Mouse (Mus musculus): ENCODE measurements around the gene Frmd6.

Gene Frmd6

DNA sequence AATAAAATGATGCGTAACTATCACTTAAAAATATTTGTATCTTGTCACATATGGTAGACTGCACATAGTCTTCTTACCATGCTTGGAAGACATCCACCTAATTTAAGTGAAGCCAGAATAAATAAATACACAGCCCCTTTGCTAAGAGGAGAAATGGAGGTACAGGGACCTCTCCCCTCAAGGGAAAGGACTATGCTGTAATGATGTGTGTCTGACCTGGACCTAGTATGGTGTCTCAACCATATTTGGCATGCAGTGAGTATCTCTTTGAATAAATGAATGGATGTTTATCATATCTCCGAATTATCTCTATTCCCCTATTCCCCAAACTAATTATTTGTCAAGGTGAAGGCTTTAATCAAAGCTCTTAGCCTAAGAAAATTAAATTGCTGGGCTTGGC lies 15.4 kb upstream of the Frmd6 start:
- DNase-seq, result no peak

GRCm38 (mm10) chr12:70811772-70812171 lies 13.5 kb upstream of the Frmd6 start:
- DNase-seq, result no peak

- DNase-seq, result no peak
Measured at GRCm38 (mm10) chr12:70812176-70812575, 13.1 kb upstream of the Frmd6 start.

GRCm38 (mm10) chr12:70812822-70813465 lies 12.4 kb upstream of the Frmd6 start:
- DNase-seq, result no peak

- no peak for DNase-seq
Measured at GRCm38 (mm10) chr12:70816731-70817130, 8.6 kb upstream of the Frmd6 start.

GRCm38 (mm10) chr12:70824017-70824416 lies 1.3 kb upstream of the Frmd6 start:
- DNase-seq, result no peak

DNA sequence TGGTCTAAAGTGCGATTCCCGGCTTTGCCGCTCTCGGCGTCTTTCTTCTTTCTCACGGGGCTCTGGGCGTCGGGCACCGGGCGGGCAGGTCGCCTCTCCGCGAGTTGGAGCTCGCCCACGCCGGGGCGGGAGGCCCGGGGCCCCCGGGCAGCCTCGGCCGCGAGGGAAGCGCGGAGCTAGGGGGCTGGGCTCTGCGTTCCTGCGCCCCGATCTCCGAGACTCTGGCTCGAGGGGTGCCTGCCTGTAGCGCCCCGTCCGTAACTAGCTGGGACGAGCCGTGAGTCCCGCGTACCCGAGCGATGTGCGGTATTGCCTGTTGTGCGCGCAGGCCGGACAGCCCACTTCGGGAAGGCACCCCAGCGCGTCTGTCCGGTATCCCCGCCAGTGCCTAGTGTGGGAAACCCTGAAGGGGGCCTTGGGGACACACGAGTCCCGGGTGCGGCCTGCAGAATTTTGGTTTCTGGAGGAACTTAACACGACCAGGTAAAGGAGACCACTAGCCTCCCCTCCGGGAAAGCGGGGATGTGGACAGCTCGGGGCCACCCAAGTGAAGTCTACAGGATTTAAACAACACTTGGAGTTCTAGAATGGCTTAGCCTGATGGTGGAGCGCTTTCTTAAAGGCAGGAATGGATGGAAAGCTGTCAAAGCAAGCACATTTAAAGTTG lies 470 bp downstream of the Frmd6 start:
- DNase-seq, result no peak

GRCm38 (mm10) chr12:70826318-70827072 lies 1.2 kb downstream of the Frmd6 start:
- DNase-seq, result no peak

DNA sequence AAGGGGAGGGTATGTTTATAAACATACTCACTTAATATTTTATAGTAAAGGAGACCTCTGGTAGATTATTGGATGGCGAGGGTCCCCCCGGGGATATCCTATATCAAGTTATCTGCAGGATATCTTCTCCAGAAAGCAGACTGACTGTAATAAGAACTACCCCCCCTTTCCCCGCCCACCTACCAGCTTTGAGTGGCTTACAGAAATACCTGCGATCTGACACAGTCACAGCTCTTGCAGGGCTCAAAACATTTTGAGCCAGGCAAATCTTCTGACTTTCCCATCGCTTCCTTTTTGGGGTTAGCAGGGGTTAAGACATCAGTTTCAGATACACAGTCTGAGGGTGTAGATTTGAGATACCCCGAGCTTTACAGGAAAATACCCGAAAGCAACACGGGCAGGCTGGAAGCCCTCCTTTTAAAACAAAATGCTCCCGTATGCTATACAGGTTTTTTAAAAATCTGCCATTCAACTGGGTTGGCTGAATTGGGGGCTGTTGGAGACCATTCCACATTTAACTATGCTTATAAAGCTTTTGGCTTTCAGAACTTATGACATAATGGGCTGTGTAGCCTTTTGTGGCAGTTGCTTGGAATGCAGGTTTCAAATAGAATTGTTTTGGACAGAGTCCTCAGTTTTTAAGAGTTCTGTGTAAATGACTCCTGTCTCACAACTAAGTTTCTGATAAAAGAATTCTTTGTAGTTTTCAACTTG lies 2.0 kb downstream of the Frmd6 start:
- no peak for DNase-seq

- no peak for DNase-seq
Measured at GRCm38 (mm10) chr12:70827901-70828271, 2.6 kb downstream of the Frmd6 start.

DNA sequence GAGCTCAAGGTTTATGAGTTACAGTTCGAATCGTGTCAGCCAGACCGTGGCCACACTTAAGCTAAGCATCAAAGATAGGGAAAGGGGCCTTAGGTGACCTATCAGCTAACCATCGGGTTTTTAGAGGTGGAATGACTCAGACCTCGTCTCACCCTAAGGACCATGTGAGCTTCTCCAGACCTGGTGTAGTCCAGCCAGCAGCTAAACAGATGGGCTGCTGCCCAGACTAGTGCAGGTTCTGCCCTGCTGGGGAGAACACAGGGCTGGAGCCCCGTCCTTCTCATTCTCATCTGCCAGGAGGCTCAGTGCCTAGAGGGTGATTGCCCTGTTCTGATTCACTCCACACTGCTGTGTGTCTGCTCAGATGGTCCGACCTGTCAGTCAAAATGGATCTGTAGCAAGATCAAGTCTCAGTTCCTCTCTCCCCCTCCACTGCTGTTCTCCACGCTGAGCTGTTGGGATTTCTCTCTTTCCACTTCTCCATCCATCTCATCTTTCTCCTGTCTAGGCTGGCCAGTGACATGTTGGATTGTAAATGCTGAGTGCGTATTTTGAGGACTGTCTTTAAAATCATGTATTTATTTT lies 5.8 kb downstream of the Frmd6 start:
- DNase-seq, result no peak

- no peak for DNase-seq
Measured at GRCm38 (mm10) chr12:70832216-70832998, 7.1 kb downstream of the Frmd6 start.

DNA sequence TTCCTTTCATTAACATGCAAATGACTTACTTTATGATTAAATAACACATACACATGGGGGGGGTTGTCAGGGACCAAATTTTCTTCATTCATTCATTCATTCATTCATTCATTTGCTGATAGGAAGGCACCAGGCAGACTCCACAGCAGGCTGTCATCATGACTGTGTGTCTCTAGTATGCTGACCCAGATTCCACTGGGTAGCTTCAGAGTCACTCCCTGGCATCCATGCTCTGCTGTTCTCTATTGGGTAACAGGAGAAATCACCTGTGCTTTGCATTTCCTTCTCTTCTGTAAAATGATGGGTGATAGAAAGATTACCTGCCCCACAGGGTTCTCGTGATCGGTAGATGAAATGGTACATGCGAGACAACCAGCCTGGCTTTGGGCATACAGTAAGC lies 7.7 kb downstream of the Frmd6 start:
- DNase-seq, result no peak

DNA sequence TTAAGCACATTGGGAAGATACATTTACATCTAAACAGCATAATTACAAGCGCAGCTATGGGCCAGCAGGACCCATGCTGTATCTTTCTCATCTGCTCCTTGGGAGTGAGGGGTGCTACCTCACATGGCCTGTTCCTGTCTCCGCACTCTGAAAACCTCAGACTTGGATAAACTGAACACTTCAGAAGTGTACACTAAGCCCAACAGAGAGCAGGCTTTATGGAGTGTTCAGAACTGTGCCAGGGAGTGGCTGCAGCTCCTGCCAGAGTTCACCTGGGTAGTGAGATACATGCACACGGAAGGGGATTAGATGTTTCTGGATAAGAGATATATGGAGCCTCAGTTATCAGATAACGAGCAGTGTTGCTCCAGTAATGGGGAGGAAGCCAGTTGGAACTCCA lies 8.7 kb downstream of the Frmd6 start:
- DNase-seq, result no peak

DNA sequence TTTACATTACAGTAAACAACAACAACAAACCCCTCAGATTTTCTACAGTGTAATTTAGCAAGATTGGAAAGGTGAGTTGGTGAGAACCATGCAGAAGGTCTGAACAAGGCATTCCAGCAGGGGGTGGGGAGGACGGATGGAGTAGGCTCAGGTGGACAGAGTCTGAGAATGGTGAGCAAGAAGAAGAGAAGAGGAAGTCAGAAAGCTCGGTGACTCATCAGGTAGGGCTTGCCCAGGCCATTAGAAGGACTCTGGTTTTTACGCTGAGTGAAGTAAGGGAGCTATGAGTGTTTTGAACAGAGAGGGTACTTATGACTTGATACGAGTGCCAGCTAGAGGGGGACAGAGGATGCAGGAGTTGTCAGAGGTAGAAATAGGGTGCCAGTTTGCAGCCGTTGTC lies 9.7 kb downstream of the Frmd6 start:
- no peak for DNase-seq

GRCm38 (mm10) chr12:70837792-70838321 lies 12.5 kb downstream of the Frmd6 start:
- no peak for DNase-seq

- no peak for DNase-seq
Measured at GRCm38 (mm10) chr12:70845371-70845770, 20.1 kb downstream of the Frmd6 start.

- no peak for DNase-seq
Measured at GRCm38 (mm10) chr12:70849024-70849423, 23.7 kb downstream of the Frmd6 start.

DNA sequence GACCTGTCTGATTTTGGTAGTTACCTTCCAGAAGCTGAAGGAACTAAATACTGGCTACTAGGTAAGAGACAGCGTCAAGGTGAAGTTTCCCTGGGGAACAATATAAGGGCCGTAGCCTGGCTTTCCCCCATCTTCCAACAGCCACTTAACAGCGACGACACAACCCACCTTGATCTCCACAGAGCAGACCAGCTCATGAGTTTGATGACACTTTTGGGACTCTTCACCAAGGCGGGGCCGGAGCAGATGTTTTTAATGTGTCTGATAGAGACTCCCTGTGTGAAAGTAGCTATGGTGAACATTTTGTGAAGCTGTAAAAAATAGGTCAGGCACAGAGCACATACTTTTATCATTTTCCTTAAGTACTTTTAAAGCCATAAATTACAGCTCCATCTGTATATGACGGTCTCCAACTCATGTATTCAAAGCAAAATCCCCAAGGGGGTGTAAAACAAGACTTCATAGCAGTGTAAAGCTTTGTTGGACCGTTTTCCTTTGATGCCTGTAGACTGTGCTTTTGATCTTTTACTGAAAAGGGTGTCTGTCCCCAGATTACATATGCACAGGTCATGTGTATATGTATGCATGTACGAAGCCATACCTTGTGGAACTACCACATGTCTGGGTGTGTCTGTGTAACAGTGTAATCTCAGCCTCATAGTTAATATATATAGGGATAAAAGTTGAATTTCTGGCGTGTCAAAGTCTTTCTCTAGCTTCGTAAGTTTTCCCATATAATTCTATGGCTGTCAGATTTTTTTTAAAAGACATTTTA lies 24.4 kb downstream of the Frmd6 start:
- DNase-seq, result no peak

- no peak for DNase-seq
Measured at GRCm38 (mm10) chr12:70851342-70851960, 26.1 kb downstream of the Frmd6 start.

GRCm38 (mm10) chr12:70853026-70853425 lies 27.7 kb downstream of the Frmd6 start:
- DNase-seq, result no peak
